Mouse (Mus musculus) lung, postnatal 25 days (tissue): Measurements from ENCODE around the gene Edem3.

ENCODE experiments used
- DNase-seq: peaks from one replicate; pipeline ENCODE4 v3.0.0; 2022; ENCODE audit warnings: low spot score

Gene Edem3

GRCm38 (mm10) chr1:151864326-151864725 is 109.2 kb downstream of the Edem3 start:
- DNase-seq = no peak
